Mouse (Mus musculus) cortical plate, adult 2 months (tissue): ENCODE results near the gene Wwp2.

ENCODE experiments used
- CTCF ChIP-seq: fragments of 200-500 bp; IDR thresholded peaks from 2 replicates; pipeline ENCODE4 v1.5.1; 2011; ENCODE audit warnings: mild to moderate bottlenecking, control low read depth, low read length; ENCODE audit not compliant: insufficient read depth; ENCODE audit errors: extremely low read depth
- POLR2A ChIP-seq: fragments of 200-500 bp; IDR thresholded peaks from 2 replicates; pipeline ENCODE4 v1.6.1; 2011; ENCODE audit warnings: mild to moderate bottlenecking, low read length, control low read depth; ENCODE audit not compliant: insufficient read depth; ENCODE audit errors: extremely low read depth

- TF ChIP-seq POLR2A (no peak), CTCF (no peak)
These were observed 67.2 kb downstream of the Wwp2 start for GRCm38 (mm10) chr8:107503354-107503753.
